Mouse (Mus musculus) T-cell, adult 66 days (primary cell): ENCODE measurements around the gene Fam166a. TPM values are rescaled to one million over a fixed set of nuclear protein-coding genes. Genes with fewer than 3 reads are reported as not detected.

Experiments
- total RNA-seq, 2 experiments: library from RNA; stranded (reverse); gene quantifications; 3 replicates in 1 of 2; 4 replicates in 1 of 2; pipeline ENCODE4 v1.2.4; 2023

Gene Fam166a
- total RNA-seq = not detected

DNA sequence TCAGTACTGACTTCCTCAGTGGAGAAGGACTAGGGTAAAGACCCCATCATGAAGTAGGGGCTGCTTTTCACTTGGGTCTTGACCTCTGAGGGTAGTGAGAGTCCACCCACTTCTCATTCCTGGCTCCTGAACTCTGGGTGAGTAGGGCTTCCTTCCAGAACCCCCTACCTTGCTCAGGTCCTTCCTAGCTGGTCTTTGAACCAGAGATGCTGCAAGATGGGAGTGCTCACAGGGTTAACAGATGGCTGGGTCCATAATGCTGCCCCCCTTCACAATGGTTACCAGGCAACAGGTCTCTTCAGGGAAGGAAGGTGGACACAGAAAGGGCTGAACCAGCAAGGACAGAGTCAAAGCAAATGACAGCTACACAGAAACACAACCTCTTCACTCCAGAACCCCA lies at the start of gene Fam166a:
TSS of gene Fam166a (plus strand) at position 301 of the 400 bp plus-strand sequence.

DNA sequence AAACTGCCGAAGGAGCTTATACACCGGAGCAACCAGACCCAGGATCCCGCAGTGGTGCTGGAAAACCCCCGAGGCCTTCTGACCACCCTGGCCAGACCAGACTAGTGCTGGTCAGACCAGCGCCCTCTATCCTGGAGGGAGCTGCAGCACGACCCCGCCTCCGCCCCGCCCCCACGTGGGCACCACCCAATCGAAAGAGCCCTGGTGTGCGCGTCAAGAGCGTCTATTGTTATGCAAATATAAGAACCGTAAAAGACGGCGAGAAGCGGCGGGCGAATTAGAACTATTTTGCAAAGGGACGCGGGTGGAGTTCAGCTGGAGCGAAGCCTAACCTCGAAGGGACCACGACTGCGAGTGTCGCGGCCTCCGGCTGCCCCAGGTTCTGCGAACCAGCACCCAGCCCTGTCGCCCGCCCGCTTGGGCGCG lies 38.1 kb upstream of the Fam166a start, which contains the start of gene Nrarp:
TSS of gene Nrarp (plus strand) at position 281 of the 426 bp plus-strand sequence.

DNA sequence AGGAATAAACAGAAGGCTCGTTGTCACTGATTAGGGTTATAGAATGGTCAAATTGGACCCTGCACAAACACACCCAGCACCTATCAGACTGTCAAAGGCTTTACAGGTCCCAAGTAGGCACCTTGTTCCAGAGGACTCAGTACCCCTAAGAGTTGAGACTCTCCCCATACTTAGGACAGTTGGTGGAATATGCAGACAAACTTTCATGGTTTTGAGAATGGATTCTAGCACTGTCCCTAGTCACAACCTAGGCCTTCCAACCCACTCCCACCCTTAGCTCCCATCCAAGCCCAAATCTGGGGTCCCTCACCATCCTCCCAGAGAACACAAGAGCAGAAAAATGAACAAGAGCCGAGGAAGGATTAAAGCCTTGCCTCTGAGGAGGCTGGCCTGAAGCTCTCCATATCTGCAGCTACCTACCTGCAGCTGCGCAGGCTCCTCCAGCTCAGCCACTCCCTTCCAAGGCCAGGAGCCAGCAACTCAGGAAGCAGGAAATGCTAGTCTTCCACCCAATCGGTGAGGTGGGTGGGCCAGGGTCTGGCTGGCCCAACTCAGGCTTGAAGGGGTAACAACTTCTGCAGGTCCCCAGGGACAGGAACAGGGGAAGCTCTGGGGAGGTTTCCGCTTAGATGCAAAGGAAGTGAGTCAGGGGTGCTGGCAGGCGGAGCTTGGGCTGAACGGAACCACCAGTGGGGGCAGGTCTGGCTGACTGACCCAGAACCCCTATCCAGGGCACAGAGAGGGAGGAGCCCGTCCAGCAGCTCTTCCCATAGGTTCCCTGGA lies 22.2 kb upstream of the Fam166a start, which contains the start of gene Tor4a:
TSS of gene Tor4a (minus strand) at position 715 of the 783 bp plus-strand sequence.

DNA sequence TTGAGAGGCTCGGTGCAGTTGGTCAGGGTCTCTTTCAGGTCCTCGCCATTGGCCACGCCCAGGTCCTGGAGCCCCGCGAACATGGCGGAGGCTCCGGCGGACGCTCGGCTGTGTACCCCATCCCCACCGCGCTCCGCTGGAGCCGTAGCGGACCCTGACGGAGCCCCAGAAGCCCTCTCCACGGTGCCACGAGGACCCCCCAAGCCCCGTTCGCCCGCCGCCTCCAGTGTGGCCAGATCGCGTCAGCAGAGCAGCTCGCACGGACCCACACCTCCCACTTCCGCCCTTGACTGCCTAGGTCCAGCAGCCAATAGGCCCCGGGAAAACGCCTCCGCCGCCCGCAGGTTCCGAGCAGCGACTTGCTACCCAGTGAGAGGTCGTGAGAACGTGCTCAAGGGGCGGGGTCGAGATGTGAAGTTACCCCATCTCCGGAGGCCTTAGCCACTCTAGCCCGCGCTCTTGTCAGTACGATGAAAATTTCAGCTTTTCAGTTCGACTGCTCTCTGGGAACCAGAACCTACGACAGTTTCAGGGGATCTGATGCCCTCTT lies 7.3 kb upstream of the Fam166a start, which contains the start of gene Nelfb:
TSS of gene Nelfb (minus strand) at position 369 of the 550 bp plus-strand sequence.

DNA sequence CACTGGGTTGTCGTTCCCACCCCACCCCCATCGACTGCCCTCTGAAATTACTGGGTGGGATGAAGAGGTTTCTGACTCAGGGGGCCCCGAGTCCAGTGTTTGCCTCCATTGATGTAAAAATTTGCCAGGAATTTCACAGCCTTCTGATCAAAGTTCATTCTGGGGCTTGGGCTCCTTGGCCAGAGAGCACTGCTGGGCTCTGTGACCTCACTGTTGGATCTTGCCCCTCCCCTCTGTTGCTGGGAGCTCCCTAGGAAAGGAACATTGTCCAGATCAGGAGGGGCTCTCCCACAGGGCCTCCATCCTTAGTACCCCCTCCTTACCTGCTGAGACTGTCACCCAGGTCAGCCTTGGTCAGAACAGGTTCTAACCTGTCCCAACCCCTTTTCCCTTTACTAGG lies 4.1 kb upstream of the Fam166a start, which contains the start of gene Stpg3:
TSS of gene Stpg3 (minus strand) at position 194 of the 400 bp plus-strand sequence.

DNA sequence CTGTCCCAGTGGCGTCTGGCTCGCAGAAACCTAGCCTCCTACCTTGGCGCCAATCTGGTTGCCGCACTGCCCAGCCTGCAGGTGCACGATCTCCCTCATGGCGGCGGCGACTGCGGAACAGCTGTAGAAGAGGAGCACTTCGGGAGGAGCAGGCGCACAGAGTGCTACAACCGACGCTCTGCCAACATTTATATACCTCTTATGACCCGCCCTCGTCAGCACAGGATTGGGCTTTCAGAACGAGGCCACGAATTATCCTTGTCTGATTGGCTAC lies 5.9 kb downstream of the Fam166a start, which contains the start of gene Tubb4b:
TSS of gene Tubb4b (minus strand) at position 211 of the 274 bp plus-strand sequence.

DNA sequence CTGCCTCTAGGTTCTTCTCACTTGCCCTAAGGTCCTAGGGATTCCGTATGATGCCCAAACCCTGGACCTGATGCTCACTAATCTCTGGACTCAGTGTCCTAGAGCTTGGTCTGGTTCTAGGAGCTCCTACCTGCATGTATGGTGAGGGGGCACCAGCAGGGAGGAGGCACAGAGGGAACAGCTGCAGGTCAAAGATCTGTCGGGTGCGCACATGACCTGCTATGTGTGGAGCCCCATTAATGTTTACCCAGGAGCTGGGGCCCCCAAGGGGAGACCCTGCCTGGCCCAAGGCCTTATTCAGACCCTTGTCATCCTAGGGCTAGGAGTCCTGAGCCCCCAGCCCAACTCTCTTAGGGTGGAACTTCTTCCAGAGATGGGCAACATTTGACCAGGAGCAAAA lies 15.5 kb downstream of the Fam166a start, which contains the start of gene Slc34a3:
TSS of gene Slc34a3 (minus strand) at position 315 of the 400 bp plus-strand sequence.

DNA sequence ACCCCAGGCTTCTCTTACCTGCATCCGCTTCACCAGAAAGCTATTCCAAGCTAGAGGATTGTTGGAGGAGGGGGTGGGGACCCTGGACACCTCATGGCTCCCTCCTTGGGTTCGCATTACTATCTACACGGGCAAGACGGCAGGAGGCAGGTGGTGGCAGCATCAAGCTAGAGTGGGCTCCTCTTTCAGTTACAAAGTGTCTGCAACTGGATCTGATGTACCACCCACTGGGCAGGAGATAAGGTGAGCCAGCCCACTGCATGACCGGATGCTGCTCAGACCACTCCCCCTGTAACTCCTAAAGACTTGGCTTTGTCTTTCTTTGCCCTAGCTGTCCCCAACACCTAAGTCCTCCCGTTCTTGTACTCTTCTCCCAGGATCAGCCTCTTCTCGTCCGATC lies 18.1 kb downstream of the Fam166a start, which contains the start of gene Rnf224:
TSS of gene Rnf224 (minus strand) at position 174 of the 400 bp plus-strand sequence.

DNA sequence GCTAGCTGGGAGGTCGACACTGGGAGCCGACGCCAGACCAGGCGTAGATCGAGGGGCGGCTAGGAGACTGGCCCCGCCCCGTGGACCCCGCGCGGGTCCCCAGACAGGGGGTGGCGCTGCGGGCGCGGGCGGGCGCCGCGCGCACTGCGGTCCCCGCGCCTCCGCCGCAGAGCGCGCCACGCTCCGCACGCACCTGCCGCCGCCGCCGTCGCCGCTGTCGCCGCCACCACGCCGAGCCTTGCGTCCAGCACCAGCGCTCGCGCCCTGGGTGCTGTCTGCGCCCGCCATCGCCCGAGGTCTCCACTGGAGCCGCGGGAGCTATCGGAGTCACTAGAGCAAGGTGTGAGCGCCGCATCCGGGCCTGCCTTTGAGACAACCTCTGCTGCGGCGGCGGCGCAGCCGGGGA lies 23.6 kb downstream of the Fam166a start, which contains the start of the genes Rnf208 and Cysrt1:
TSS of gene Rnf208 (plus strand) at position 155 of the 406 bp plus-strand sequence.
TSS of gene Cysrt1 (minus strand) at position 352 of the 406 bp plus-strand sequence.

DNA sequence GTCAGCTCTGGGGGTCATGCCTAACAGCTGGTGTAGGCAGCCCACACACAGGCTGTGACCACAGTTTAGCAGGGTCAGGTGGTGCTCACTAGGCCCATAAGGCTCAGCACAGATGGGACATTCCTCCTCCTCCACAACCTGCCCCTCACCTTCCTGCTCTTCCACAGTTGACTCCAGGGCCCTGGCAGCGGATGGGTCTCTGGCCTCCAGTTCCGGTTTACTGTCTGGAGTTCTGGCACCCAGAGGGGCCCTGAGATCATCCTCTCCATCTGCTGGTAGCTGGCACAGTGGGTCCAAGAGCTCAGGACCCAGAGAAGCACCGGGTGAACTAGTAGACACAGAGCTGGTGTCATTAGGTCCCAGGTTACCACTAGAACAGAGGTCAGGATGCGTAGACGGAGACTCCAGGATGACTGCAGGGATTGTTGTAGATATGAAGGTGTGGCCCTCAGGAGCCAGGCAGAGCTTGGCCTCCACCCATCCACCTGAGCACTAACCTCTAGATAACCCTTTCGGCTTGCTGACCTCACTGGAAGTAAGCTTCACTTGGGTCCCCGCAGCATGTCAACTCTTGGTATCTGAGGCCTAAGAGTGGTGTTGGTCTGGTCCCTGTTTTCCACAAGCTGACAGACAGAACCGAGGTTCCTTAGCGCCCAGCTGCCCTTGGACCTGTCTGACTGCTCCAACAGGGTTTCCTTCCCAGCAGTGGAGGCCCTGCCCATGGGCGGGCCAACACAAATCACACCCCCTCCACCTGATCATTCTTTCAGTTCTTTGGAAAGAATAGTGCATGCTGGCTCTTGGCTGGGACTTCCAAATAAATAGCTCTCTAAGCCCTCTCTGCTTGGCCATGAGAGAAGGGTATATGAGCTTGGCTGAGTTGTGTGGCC lies 27.9 kb downstream of the Fam166a start, which contains the start of gene AL732309.1:
TSS of gene AL732309.1 (minus strand) at position 681 of the 890 bp plus-strand sequence.

DNA sequence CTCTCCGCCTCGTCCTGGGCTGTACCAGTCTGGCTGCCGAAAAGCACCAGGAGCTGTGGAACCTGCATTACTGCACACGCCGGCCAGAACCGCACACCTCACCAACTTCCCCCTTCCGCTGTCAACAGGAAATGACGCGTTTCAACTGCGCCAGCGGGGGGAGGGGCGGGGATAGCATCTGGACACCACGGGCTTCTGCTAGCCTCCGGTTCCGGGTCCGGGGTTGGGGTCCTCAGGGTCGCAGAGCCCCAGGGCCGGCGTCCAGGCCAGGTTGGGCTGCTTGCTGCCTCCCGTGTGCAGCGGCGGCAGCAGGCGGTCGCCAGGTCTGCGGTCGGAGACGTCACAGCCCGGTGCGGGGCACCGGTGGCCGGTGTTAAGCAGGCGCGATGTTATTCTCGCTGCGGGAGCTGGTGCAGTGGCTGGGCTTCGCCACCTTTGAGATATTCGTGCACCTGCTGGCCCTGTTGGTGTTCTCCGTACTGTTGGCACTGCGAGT lies 36.8 kb downstream of the Fam166a start, which contains the start of gene Tmem203:
TSS of gene Tmem203 (plus strand) at position 156 of the 496 bp plus-strand sequence.

DNA sequence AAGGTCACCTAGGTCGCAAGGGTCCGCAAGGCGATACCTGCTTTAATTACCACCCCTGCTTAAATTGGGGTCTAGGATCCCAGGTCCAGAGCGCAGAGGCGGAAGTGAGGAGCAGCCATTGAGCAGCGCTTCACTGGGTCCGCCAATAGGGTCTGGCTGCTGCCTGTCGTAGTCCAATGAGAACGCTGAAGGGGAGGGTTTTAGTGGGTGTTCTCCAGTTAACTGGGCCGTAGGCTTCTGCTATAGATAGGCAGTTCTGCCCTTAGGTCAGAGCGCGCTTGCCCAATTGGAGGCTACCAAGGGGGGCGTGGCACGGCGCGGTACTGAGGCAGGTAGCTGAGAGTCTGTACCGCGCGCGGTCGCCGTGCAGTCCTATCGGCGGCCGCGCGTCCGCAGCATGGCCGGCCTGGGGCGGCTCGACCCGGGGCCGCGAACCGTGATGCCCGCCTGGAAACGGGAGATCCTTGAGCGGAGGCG lies 43.8 kb downstream of the Fam166a start, which contains the start of gene Tprn:
TSS of gene Tprn (plus strand) at position 328 of the 477 bp plus-strand sequence.

Other genes starting within 250 kb of the Fam166a start
- gene Mrpl41, start 243.6 kb upstream of the Fam166a start, total RNA-seq = 10 to 100 TPM; 25.7 to 26.7 TPM
- gene Pnpla7, start 242.7 kb upstream of the Fam166a start, total RNA-seq = 100 to 1,000 TPM; 165 to 168 TPM
- 10 to 100 TPM; 26.3 to 27.9 TPM for gene Nsmf, start 164.4 kb upstream of the Fam166a start, total RNA-seq
- gene Entpd8, start 138.4 kb upstream of the Fam166a start, total RNA-seq = not detected
- gene Noxa1, start 123.6 kb upstream of the Fam166a start, total RNA-seq = under 1 TPM; 0.35 to 0.71 TPM
- 1 to 10 TPM; 2.8 to 5.0 TPM for gene Nrarp, start 38.0 kb upstream of the Fam166a start, total RNA-seq
- 10 to 100 TPM; 35.7 to 39.1 TPM for gene Tor4a, start 21.9 kb upstream of the Fam166a start, total RNA-seq
- gene Nelfb, start 7.3 kb upstream of the Fam166a start, total RNA-seq = 10 to 100 TPM; 74.8 to 89.9 TPM
- gene Stpg3, start 4.1 kb upstream of the Fam166a start, total RNA-seq = under 1 TPM in 1 of 2 experiments, not detected in 1; 0.50 TPM
- 100 to 1,000 TPM; 122 to 138 TPM for gene Tubb4b, start 6.0 kb downstream of the Fam166a start, total RNA-seq
- gene Slc34a3, start 15.6 kb downstream of the Fam166a start, total RNA-seq = not detected
- not detected for gene Rnf224, start 18.0 kb downstream of the Fam166a start, total RNA-seq
- gene Rnf208, start 23.5 kb downstream of the Fam166a start, total RNA-seq = 1 to 10 TPM in 1 of 2 experiments, under 1 TPM in 1; 0.82 to 1.4 TPM
- gene Cysrt1, start 23.7 kb downstream of the Fam166a start, total RNA-seq = not detected
- 10 to 100 TPM in 1 of 2 experiments, 1 to 10 TPM in 1; 9.0 to 11.1 TPM for gene AL732309.1, start 28.1 kb downstream of the Fam166a start, total RNA-seq
- 10 to 100 TPM; 16.7 to 17.9 TPM for gene Tmem203, start 36.7 kb downstream of the Fam166a start, total RNA-seq
- 10 to 100 TPM; 15.9 to 22.1 TPM for gene Tprn, start 43.9 kb downstream of the Fam166a start, total RNA-seq
- gene Ssna1, start 53.7 kb downstream of the Fam166a start, total RNA-seq = 10 to 100 TPM; 43.8 to 45.5 TPM
- gene Anapc2, start 53.7 kb downstream of the Fam166a start, total RNA-seq = 100 to 1,000 TPM; 108 to 110 TPM
- not detected for gene Tmem210, start 69.4 kb downstream of the Fam166a start, total RNA-seq
- gene Lrrc26, start 71.2 kb downstream of the Fam166a start, total RNA-seq = not detected
- gene Grin1, start 100.4 kb downstream of the Fam166a start, total RNA-seq = not detected
- 10 to 100 TPM; 46.4 to 46.6 TPM for gene Man1b1, start 113.6 kb downstream of the Fam166a start, total RNA-seq
- gene Dpp7, start 137.6 kb downstream of the Fam166a start, total RNA-seq = 10 to 100 TPM; 10.7 to 22.7 TPM
- 10 to 100 TPM in 1 of 2 experiments, 1 to 10 TPM in 1; 8.9 to 12.4 TPM for gene Uap1l1, start 146.9 kb downstream of the Fam166a start, total RNA-seq
- gene Sapcd2, start 153.6 kb downstream of the Fam166a start, total RNA-seq = 1 to 10 TPM in 1 of 2 experiments, under 1 TPM in 1; 0.39 to 2.7 TPM
- gene Entpd2, start 177.1 kb downstream of the Fam166a start, total RNA-seq = not detected
- 1 to 10 TPM; 3.3 to 3.8 TPM for gene Npdc1, start 180.6 kb downstream of the Fam166a start, total RNA-seq
- gene Fut7, start 204.5 kb downstream of the Fam166a start, total RNA-seq = under 1 TPM; 0.39 to 0.73 TPM
- gene Abca2, start 210.0 kb downstream of the Fam166a start, total RNA-seq = 10 to 100 TPM; 82.9 to 83.2 TPM
- gene Clic3, start 238.1 kb downstream of the Fam166a start, total RNA-seq = 1 to 10 TPM in 1 of 2 experiments, not detected in 1; 1.4 TPM
- gene Paxx, start 242.3 kb downstream of the Fam166a start, total RNA-seq = 10 to 100 TPM; 71.5 to 79.3 TPM